Mouse (Mus musculus) macrophage (primary cell): ENCODE measurements at regions not wholly inside any gene's neighbourhood (a gene's known extent, or its start where the extent isn't known, plus 50 kb on each side); places are given as distances from the start of the nearest gene placed in this dataset.
"Not testable (repeated sequence)": the region's sequence is repeated elsewhere in the genome, so short reads cannot be mapped to it uniquely, and the experiment has no call there.

ENCODE experiments used
- H3K27ac ChIP-seq: fragments of 350-480 bp; formaldehyde crosslinking; 2 replicates; pipeline ENCODE4 v1.9.0; 2021
- H3K36me3 ChIP-seq: fragments of 350-480 bp; formaldehyde crosslinking; 2 replicates; pipeline ENCODE4 v1.9.0; 2021; ENCODE audit errors: inconsistent target
- H3K4me3 ChIP-seq: fragments of 350-480 bp; formaldehyde crosslinking; 2 replicates; pipeline ENCODE4 v1.9.0; 2021; ENCODE audit errors: inconsistent target
- H3K79me2 ChIP-seq: fragments of 350-480 bp; formaldehyde crosslinking; 2 replicates; pipeline ENCODE4 v1.9.0; 2021; ENCODE audit errors: inconsistent target
- WGBS: methylation state at CpG from one replicate; pipeline ENCODE4 v1.1.7; 2026; ENCODE audit warnings: inconsistent platforms; ENCODE audit not compliant: missing documents; 5-methylcytosine and 5-hydroxymethylcytosine counted together

DNA sequence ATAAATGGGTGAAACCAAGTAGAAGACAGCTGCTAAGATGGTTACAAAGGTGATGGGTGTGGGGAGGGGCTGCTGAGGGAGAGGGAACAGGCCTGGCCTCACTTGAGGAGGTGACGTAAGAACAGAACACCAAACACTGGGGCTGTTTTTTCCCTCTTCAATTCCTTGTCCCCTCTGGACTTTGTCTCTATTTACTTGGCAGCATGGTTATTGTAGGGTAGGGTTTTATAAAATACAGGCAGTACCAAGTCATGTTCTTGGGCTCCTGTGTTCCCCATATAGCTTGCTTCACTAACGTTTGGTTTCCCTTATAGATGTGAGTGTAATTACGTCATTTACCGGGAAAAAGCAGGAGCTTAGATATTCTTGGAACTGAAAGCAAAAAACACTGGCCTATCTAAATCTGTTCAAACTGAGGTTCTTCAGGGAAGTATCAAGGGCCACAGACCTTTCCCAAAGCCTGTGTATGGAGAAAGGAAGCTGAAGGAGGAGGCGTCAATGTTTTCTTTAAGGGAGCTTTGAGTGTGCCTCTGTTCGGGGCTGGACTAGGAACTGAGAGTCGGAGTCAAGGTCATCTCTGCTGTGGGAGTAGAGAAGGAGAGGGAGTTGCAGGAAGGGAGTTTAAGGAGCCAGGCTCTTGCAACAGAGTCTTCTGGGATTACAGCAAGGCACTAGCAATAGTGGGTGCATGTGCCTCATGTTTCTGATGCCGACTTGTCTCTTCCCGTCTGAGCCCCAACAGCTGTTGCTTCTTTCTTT, 85.1 kb upstream of the Atp1b1 start:
- H3K4me3 ChIP-seq = no peak overlapping the region
- no peak overlapping the region for H3K27ac ChIP-seq
- no peaks in the 10 kb centered on the region for H3K36me3 ChIP-seq
- WGBS = 89% methylated on average over 9 of the region's 9 CpGs
- no peaks in the 10 kb centered on the region for H3K79me2 ChIP-seq

DNA sequence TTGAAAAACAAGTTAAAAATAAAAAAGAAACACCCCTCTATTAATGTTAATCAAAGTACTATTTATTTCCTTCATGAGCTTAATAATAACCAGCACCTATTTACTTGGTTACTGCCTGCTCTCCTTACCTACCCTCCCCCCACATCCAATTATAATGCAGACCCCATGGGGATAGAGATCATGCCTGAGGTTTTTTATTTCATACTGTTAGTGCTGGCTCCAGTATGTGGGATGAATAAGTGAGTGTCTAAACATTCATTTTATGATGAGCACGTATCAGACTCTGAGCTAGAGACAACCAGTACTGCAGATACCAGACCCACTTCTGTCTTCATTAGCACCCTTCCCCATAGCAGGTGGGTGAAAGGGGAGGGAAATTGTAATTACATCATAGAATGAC, 83.6 kb upstream of the Atp1b1 start:
- 100% methylated on average over 1 of the region's 1 CpGs for WGBS
- H3K4me3 ChIP-seq = no peak overlapping the region
- no peaks in the 10 kb centered on the region for H3K79me2 ChIP-seq
- H3K27ac ChIP-seq = no peak overlapping the region
- H3K36me3 ChIP-seq = no peaks in the 10 kb centered on the region

DNA sequence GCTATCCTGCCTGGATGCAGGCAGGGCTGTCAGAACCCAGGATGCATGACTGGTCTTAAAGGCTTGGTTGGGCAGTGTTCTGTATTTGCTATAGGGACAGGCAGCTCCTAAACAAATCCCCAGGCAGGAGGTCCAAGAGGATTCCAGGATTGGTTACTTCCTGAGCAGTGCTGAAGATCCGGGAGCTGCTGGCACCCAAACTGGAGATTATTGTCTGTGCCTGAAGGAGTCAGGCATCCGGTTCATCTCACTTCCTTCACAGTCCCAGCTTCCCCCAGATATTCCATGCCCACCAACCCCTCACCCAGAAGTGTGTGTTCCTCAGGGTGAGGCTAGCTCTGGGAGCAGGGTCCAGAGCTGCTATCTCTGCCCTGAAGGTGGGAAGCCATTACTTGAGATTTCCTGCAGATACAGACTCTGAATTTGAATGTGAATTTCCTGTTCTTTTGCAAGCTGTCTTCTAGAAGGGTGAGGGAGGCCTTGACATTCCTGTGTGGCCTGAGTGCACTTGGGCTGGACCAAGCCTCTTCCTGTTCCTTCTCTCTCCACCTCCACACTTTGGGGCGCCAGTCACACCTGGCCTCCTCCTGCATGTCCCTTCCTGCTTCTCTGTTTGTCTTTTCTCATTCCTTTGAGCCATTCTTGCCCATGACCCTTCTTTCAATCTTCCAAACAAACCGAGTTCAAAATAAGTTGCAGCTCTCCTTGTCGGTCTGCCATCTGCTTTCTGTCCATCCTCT, 80.3 kb upstream of the Atp1b1 start:
- no peaks in the 10 kb centered on the region for H3K79me2 ChIP-seq
- 86% methylated on average over 5 of the region's 5 CpGs for WGBS
- no peak overlapping the region for H3K27ac ChIP-seq
- no peak overlapping the region for H3K4me3 ChIP-seq
- no peaks in the 10 kb centered on the region for H3K36me3 ChIP-seq

DNA sequence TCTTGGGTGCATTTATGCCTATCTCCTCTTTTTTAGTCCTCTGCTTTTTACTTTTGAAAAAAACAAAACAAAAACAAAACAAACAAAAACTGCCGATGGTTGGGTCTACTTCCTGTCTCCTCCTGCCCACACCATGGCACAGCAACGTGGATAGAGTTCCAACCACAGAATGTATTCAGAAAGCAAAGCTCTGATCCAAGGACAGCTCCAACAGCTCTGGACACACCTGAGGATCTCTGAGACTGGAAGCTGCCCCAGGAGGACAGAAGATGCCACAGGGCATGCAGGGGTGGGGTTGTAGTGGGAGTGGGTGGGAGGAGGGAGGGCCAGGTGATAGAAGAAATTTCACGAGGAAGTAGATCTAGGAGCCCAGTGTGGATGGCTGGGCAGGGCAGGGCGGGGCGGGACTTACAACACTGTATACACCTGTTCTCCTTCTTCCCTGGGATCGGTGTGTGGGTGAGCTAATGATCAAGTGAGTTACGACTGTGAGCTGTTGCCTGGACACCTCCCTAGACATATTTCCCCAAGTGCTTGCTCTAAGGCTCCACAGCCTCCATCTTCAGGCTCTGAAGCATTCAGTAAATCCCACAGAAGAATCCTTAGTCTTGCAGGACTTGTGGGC, 79.3 kb upstream of the Atp1b1 start:
- Histone ChIP-seq H3K79me2 (no peaks in the 10 kb centered on the region), H3K27ac (no peak overlapping the region), H3K36me3 (no peaks in the 10 kb centered on the region), H3K4me3 (no peak overlapping the region)
- WGBS = 61% methylated on average over 7 of the region's 7 CpGs

DNA sequence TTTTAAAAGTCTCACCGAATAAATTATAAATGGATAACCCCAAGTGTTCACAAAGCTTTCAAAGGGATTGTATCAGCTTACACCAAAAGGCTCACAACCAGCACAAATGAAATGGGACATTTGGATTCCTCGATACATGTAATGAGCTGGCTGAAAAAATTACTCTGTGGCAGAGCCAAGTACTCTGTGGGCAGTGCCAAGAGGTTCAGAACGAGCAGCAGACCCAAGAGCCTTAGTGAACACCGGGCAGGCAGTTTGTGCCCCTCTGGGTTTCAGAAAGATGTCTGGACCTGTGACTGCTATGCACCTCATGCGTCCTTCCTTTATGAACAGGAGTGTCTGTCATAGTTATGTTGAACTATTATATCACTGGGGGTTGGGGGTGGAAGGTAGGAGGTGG, 74.0 kb upstream of the Atp1b1 start:
- no peaks in the 10 kb centered on the region for H3K36me3 ChIP-seq
- H3K4me3 ChIP-seq = no peak overlapping the region
- 95% methylated on average over 5 of the region's 5 CpGs for WGBS
- no peak overlapping the region for H3K27ac ChIP-seq
- no peaks in the 10 kb centered on the region for H3K79me2 ChIP-seq

DNA sequence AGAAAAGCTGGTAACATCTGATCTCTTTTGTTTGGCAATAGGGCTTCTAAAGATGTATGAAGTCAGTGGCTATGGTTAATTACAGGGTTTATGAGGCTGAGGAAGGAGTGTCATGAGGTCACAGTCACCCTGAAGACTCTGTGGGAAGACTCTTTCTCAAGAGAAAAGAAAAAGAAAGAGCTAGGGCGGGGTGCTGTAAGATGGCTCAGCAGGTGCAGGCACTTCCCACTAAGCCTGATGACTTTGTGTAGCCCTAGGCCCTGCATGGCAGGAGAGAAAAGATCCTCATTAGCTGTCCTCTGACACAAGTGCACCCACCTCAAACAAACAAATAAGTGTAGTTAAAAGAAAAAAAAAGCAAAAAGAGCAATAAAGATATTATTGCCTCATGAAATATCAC, 73.6 kb upstream of the Atp1b1 start:
- Histone ChIP-seq H3K79me2 (no peaks in the 10 kb centered on the region), H3K27ac (no peak overlapping the region), H3K4me3 (no peak overlapping the region), H3K36me3 (no peaks in the 10 kb centered on the region)
- WGBS = 78% methylated on average over 1 of the region's 1 CpGs

DNA sequence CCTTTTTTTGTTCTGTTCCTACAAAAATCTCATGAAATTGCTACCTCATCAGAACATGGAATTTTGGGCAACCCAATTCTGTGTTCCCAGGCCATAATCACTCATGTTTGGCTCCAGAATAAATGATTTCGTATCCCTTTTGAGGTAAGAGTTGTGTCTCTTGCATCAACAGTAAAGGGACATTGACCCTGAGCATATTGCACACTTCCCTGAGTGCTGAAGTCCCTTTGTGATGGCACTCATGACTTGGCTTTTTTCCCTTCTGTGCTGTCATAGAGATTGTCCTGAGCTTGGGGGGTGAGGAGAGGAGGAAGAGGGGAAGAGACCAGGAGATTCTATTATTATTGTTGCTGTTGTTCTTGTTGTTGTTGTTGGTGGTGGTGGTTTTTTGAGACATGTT, 68.6 kb upstream of the Atp1b1 start:
- 88% methylated on average over 1 of the region's 1 CpGs for WGBS
- no peaks in the 10 kb centered on the region for H3K79me2 ChIP-seq
- H3K4me3 ChIP-seq = no peak overlapping the region
- no peak overlapping the region for H3K27ac ChIP-seq
- no peaks in the 10 kb centered on the region for H3K36me3 ChIP-seq

DNA sequence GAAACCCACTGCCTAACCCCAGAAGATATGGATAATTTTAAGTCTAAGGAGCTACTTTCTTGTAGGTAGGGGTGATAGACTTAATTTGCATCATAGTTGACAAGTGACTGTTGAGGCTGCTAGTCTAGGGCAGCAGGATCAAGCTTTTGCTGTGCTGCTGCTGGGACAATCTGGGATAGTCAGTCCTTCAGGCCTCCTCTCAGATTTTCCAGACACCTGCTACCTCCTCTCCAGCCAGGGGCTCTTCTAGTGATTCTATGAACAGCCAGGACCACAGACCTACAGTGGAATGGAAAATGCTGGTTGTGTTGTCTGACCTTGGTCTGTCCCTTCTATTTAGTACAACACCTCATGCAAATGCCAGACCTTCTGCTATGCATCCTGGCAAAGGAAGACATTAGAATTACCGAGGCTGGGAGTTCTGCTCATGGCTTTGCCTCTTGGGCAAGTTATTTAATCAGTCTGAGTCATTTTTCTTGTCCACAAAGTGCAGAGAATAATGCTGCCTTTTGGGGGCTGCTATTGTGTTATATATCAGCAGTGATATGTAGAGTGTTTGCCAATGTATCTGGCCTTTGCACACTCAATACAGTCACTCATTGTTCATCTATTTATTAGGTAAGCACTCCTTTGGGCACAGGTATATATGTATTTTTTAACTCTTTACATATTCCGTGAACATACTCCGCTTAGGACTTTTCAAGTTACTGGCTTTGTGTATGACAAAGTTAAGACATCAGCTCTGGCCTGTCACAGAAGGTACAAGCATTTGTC, 64.4 kb upstream of the Atp1b1 start:
- Histone ChIP-seq H3K36me3 (no peaks in the 10 kb centered on the region), H3K4me3 (no peak overlapping the region), H3K27ac (no peak overlapping the region), H3K79me2 (no peaks in the 10 kb centered on the region)
- WGBS = 88% methylated on average over 3 of the region's 3 CpGs

DNA sequence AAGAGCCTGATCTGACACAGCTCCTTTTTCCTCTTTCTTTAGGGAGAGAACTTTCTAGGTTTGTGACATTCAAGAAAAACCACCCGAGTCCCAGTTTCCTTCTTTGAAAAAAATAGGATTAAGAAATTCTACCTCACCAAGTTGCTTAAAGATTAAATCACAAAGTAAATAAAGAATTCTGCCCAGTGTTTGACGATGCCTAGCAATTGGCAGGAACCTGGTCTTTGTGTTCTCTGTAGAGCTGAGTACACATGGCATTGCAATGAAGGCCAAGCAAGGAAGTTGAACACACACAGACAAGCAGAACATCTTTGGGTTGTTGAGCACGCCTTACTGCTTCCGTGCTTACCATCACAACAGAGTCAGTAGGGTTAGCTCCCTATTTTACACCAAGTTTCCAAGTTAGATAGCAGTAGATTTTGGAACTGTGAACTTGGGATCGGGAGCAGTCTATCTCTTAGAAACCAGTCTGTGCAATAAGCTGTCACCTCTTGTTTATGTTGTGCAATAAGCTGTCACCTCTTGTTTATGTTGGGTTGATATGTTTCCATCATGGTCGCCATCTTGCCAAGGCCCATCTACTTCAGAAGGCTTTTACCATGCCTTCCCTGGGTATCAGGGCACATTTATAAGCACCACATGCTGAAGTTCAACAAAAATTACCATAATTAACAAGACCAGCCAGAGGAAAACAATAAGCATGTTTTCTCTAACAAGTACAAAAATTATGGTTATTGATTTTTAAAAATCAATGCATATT, 63.4 kb upstream of the Atp1b1 start:
- 91% methylated on average over 6 of the region's 6 CpGs for WGBS
- H3K4me3 ChIP-seq = no peak overlapping the region
- H3K27ac ChIP-seq = no peak overlapping the region
- H3K36me3 ChIP-seq = no peaks in the 10 kb centered on the region
- H3K79me2 ChIP-seq = no peaks in the 10 kb centered on the region

DNA sequence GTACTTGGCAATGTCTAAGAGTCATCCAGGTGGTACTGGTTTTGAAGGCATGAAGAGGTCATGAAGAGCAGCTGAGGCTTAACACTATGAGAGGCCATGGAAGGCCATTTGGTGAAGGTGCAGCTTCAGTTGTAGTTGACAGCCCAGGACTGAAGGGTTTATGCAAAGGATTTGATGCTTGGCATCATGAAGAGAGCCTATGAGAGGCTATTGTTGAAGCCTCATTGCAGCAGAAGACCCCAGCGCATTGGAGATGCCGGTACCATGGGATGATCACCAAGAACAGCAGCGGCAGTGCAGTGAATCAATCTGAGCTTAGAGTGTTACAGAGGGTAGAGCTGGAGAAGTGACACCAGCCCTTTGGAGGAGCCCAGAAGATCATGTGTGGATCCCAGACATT, 60.7 kb upstream of the Atp1b1 start:
- 92% methylated on average over 3 of the region's 3 CpGs for WGBS
- no peaks in the 10 kb centered on the region for H3K79me2 ChIP-seq
- no peak overlapping the region for H3K27ac ChIP-seq

DNA sequence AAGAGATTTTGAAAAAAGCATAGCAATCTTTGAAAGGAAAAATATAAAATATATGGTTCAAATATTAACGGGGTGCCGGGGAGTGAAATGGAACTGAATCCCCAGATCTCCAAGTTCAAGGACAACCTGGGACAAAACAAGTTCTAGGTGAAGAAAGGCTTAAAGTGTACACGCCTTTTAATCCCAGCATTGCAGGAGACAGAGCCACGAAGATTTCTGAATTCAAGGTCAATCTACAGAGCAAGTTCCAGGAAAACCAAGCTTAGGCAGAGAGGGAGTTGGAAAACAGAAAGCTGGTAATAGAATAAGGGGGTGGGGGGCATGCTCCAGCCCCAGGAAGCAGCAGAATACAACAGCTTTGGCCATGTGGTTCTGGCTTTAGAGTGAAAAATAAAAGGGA, 60.2 kb upstream of the Atp1b1 start:
- Histone ChIP-seq H3K36me3 (no peaks in the 10 kb centered on the region), H3K4me3 (no peak overlapping the region), H3K27ac (no peak overlapping the region), H3K79me2 (no peaks in the 10 kb centered on the region)
- 81% methylated on average over 4 of the region's 4 CpGs for WGBS

More for the DNA sequence above, 60.7 kb upstream of the Atp1b1 start:
- H3K4me3 ChIP-seq = no peak overlapping the region
- no peaks in the 10 kb centered on the region for H3K36me3 ChIP-seq

DNA sequence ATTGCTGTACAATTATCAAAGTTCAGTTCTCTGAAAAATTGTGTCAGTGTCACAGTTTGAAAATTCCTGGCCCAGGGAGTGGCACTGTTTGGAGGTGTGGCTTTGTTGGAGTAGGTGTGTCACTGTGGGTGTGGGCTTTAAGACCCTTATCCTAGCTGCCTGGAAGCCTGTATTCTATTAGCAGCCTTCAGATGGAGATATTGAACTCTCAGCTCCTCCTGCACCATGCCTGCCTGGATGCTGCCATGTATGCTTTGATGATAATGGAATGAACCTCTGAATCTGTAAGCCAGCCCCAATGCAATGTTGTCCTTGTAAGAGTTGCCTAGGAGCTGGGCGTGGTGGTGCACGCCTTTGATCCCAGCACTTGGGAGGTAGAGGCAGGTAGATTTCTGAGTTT, 59.2 kb upstream of the Atp1b1 start:
- not testable (repeated sequence) for H3K27ac ChIP-seq, H3K36me3 ChIP-seq, H3K4me3 ChIP-seq, H3K79me2 ChIP-seq
- 100% methylated on average over 1 of the region's 2 CpGs for WGBS

DNA sequence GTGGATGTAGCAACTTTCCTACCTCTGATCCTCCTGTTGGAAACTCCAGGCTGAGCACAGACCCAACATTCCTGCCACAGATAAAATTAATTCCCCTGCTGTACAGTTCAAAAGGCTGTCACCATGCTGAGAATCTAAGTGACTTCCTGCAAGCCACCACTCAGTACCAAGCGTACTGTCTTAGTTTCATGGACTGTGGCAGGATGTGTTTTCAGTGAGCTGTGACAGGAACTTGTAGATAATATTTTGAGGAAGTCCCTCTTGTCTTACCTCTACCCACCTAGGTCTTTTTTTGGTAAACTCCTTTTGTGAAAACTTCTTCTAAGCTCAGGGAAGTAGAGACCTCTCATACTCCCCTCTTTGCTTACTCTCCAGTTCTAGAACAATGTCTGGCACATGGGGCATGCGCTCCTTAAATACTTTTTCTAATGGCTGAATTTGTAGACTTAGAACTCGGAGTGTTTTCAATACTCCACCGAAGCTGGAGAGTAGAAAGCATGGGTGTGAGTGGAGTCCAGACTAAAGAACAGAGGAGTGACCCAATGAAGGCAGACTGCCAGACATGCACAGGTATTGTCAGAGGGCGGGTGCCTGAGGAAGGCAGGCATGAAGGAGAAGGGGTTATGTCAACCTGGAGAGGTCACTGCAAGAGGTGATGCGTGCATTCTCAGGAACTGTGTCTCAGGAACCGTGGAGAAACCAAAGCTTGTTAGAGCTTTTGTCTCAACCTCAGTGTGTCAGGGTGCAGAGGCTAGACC, 53.7 kb upstream of the Atp1b1 start:
- WGBS = 78% methylated on average over 7 of the region's 7 CpGs
- H3K4me3 ChIP-seq = no peak overlapping the region
- H3K79me2 ChIP-seq = no peaks in the 10 kb centered on the region
- H3K27ac ChIP-seq = no peak overlapping the region
- no peaks in the 10 kb centered on the region for H3K36me3 ChIP-seq
